Mouse (Mus musculus): ENCODE data around the gene Spata22. TPM values are rescaled to one million over a fixed set of nuclear protein-coding genes. Genes with fewer than 3 reads are reported as not detected.
"Not testable (repeated sequence)": the region's sequence is repeated elsewhere in the genome, so short reads cannot be mapped to it uniquely, and the experiment has no call there.

Gene Spata22
- 0.21 and 0.44 TPM in 2 replicates for polyA plus RNA-seq (2012; rRNA removed)

- no peak for DNase-seq (ENCODE audit: low spot score)
Measured at GRCm38 (mm10) chr11:73329442-73329841, at the start of gene Spata22, which contains the start of the genes Aspa and Gm49340. Gene Spata22, plus strand, starts transcription at chr11:73329741. Gene Aspa, minus strand, starts transcription at chr11:73329596. Gene Gm49340, plus strand, starts transcription at chr11:73329741.

- DNase-seq (ENCODE audit: low spot score): no peak
Measured at GRCm38 (mm10) chr11:73280710-73281109, 48.8 kb upstream of the Spata22 start.

GRCm38 (mm10) chr11:73281528-73282027 lies 48.0 kb upstream of the Spata22 start:
- DNase-seq (ENCODE audit: low spot score): peak; percentile 41

DNA sequence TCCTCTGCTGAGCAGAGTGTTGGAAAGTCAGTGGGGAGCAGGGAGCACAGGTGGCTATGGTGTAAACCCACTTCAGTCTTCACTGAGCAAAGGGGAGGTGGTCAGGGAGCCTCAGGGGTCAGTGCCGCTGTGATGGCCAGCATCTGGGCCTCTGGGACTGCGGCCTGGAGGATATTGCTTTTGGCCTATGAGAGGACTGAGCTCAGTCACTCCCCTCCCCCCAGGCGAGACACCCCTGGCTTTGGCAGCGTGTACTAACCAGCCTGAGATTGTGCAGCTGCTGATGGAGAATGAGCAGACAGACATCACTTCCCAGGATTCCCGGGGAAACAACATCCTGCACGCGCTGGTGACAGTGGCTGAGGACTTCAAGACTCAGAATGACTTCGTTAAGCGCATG lies 46.2 kb upstream of the Spata22 start:
- DNase-seq (ENCODE audit: low spot score): no peak

- no peak for DNase-seq (ENCODE audit: low spot score)
Measured at GRCm38 (mm10) chr11:73283926-73284325, 45.6 kb upstream of the Spata22 start.

GRCm38 (mm10) chr11:73284351-73284750 lies 45.2 kb upstream of the Spata22 start:
- no peak for DNase-seq (ENCODE audit: low spot score)

DNA sequence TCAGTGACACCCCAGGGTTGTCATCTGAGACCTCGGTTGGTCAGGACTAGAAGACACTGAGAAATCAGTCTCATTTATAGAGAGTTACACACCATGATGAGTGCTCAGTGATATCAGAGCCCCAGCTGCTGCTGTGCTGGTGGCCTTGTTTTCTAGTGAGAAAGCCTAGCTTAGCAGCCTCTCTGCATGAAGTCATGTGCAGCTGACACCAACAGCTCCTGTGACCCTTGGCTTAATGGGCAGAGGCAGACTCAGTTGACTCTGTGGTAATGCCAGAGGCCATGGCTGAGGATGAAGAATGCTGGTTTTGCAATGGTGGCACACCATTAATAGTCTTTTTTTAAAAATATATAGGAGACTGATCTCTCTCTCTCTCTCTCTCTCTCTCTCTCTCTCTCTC lies 39.9 kb upstream of the Spata22 start:
- DNase-seq (ENCODE audit: low spot score): no peak

- DNase-seq (ENCODE audit: low spot score): no peak
Measured at GRCm38 (mm10) chr11:73303123-73303522, 26.4 kb upstream of the Spata22 start.

DNA sequence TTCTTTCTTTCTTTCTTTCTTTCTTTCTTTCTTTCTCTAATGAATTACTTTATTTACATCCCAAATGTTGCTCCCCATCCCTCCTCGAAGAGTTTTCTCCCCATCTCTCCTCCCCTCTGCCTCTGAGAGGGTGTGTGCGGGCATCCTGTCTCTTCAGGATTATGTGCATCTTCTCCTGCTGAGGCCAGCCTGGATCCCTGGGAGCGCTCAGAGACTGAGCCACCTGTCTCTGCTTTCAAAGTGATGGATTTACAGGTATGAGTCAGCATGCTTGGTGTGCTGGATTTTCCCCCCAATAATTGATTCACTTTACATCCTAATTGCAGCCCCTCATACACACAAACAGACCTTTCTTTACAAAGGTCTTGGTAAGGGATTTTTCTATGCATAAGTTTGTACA lies 13.6 kb upstream of the Spata22 start:
- DNase-seq (ENCODE audit: low spot score): no peak

GRCm38 (mm10) chr11:73318581-73318980 lies 11.0 kb upstream of the Spata22 start:
- not testable (repeated sequence) for DNase-seq (ENCODE audit: low spot score)

DNA sequence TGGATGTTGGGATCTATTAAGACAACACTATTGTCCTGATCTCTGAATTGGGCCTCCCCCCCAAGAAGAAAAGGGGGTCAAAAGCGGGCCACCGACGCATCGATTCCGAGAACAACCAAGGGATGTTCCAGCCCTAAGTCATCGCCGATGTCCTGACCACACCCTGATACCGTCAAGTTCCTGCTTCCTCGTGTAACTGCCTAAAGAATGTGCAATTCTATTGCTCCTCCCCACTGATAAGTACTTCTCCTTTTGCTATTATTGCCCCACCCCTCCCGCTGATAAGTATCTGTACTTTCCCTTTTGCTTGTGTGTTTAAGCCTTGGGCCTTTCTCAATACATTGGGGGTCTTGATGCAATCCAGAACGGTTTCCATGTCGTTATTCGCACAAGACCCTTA lies 8.5 kb upstream of the Spata22 start:
- DNase-seq (ENCODE audit: low spot score): not testable (repeated sequence)

DNA sequence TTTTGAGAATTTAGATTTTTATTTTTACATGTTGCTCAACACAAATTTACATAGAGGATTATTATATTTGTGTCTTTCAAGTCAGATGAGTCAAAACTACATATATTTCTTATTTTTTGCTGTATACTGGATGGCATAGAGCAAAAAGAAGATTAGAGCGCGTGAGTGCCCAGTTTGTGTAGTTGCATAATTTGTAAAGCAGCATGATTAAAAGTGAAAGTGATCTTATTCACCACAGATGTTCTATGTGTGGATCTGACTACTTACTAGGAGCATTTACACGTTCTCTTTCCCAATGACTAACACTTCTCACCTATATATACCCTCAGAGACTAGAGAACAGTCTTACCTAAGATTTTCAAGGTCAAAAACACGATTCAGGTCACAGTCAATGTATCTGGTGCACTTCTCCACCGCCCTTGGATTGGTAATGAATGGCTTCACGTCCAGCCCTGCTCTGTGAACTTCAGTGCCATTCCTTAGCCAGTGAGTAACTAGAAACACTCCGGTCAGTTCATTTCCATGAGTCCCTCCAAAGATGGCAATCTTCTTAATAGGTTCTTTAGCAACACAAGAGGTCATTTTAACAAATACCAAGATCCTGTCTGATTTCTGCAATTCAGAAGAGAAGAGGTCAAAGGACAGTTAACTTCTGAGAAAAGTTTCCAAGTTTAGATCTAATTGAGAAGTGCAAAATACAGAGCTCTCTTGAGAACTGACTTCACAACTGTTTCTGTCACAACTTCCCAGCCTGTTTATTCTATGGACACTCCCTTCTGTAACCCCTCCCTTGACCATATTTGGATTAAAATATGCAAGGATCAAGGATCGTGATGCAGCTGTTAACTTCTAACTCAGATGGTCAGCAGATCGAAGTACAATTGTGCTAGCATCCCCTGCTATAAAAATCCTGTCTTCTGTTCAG lies 5.4 kb upstream of the Spata22 start:
- DNase-seq (ENCODE audit: low spot score): no peak

- no peak for DNase-seq (ENCODE audit: low spot score)
Measured at GRCm38 (mm10) chr11:73326485-73326886, 3.1 kb upstream of the Spata22 start.

DNA sequence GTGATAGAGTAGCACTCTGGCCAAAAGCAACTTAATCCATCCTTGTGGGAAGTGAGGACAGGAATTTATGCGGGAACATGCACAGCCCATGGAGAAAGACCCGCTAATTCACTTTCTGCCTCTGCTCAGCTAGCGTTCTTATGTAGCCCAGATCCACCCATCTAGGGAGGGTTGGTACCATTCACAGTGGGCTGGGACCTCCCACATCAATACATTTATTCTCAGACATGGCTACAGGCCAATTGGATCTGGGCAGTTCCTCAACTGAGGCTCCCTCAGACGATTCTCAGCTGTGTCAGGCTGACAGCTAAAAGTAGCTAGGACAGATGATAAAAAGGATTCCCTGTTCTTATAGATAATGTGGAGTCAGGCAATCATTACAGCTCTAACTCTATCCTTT lies 2.2 kb upstream of the Spata22 start:
- no peak for DNase-seq (ENCODE audit: low spot score)

- DNase-seq (ENCODE audit: low spot score): no peak
Measured at GRCm38 (mm10) chr11:73333357-73333756, 3.8 kb downstream of the Spata22 start.

GRCm38 (mm10) chr11:73336919-73337318 lies 7.4 kb downstream of the Spata22 start:
- DNase-seq (ENCODE audit: low spot score): no peak

DNA sequence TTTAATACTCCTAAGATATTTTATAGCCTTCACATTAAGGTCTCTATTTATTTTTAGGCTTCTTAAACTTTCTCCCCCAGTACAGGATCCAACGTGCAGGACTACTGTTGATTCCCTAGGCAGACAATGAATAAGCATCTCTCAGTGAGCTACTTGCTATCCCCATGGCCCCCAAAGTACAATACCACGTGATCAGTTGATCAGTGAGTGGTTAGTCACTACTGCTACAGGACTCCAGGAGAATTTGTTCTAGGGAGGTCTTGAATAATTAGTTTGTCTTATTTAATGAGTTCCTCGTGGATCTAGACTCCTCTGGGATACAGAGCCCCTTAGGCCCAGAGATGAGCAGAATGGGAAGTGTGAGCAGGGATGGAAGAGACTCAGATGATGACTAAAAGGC lies 20.9 kb downstream of the Spata22 start, which contains the start of gene Olfr20:
Gene Olfr20 (plus strand): TSS at position 301 of the 400 bp plus-strand sequence.
- DNase-seq (ENCODE audit: low spot score): no peak

DNA sequence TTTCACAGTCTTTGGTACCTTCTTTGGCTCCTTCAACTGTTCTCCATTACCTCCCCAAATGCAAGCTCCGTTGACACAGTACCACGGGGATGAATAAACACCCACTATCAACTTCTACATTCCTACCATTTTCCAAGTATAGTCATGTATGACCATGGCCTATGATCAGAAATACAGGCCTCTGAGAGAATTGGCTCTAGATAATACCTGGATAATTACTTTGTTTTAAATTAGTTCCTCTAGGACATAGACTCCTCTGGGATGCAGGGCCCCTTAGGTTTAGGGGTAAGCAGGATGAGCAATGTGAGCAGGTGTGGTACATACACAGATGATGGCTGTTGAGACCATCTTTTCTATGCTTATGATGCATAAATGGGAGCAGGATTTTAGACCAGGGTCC lies 41.4 kb downstream of the Spata22 start, which contains the start of gene Olfr376:
Gene Olfr376 (plus strand): TSS at position 301 of the 400 bp plus-strand sequence.
- DNase-seq (ENCODE audit: low spot score): no peak

- no peak for DNase-seq (ENCODE audit: low spot score)
Measured at GRCm38 (mm10) chr11:73395374-73395773, 65.8 kb downstream of the Spata22 start.
